Mouse (Mus musculus) stomach, postnatal 0 days (tissue): ENCODE measurements around the gene Osbpl8. TPM values are rescaled to one million over a fixed set of nuclear protein-coding genes. Genes with fewer than 3 reads are reported as not detected.

Experiments used
- ATAC-seq: fragments of 200-750 bp; cut with Nextera tagmentation; 2 replicates; pipeline ENCODE4 v1.8.0; 2017; ENCODE audit not compliant: low FRiP score, low TSS enrichment
- DNase-seq: peaks from one replicate; pipeline ENCODE4 v3.0.0-alpha.2; 2016; ENCODE audit warnings: low spot score
- H3K27ac ChIP-seq: fragments of 300-500 bp; sonication (generic); replicated peaks from 2 replicates; pipeline ENCODE4 v1.5.1; 2014; ENCODE audit warnings: mild to moderate bottlenecking, control low read depth
- H3K27me3 ChIP-seq: fragments of 300-500 bp; sonication (generic); 2 replicates; pipeline ENCODE4 v1.6.1; 2014; ENCODE audit warnings: low read length; ENCODE audit not compliant: control insufficient read depth, insufficient read depth
- H3K36me3 ChIP-seq: fragments of 300-500 bp; sonication (generic); 2 replicates; pipeline ENCODE4 v1.6.1; 2014; ENCODE audit warnings: low read length, mixed read lengths; ENCODE audit not compliant: control insufficient read depth, insufficient read depth
- H3K4me1 ChIP-seq: fragments of 300-500 bp; sonication (generic); replicated peaks from 2 replicates; pipeline ENCODE4 v1.6.1; 2014; ENCODE audit warnings: antibody characterized with exemption; ENCODE audit not compliant: control insufficient read depth, insufficient read depth
- H3K4me2 ChIP-seq: fragments of 300-500 bp; sonication (generic); replicated peaks from 2 replicates; pipeline ENCODE4 v1.6.1; 2014; ENCODE audit warnings: low read depth, mild to moderate bottlenecking, control low read depth, moderate library complexity
- H3K4me3 ChIP-seq: fragments of 300-500 bp; sonication (generic); 2 replicates; pipeline ENCODE4 v1.5.1; 2014; ENCODE audit warnings: low read depth, low read length, control low read depth
- H3K9ac ChIP-seq: fragments of 300-500 bp; sonication (generic); 2 replicates; pipeline ENCODE4 v1.6.1; 2014; ENCODE audit warnings: mild to moderate bottlenecking, low read length, control low read depth, mixed read lengths
- H3K9me3 ChIP-seq: fragments of 300-500 bp; sonication (generic); 2 replicates; pipeline ENCODE4 v1.6.1; 2016; ENCODE audit warnings: low read length; ENCODE audit not compliant: control insufficient read depth
- CTCF ChIP-seq: IDR thresholded peaks from 2 replicates; pipeline ENCODE4 v1.5.1; 2016; ENCODE audit warnings: antibody characterized with exemption, low read depth, mild to moderate bottlenecking, moderate library complexity
- EP300 ChIP-seq: optimal IDR thresholded peaks from 2 replicates; pipeline ENCODE3; 2016; ENCODE audit warnings: antibody characterized with exemption
- WGBS: fragments of 180-500 bp; shearing (Covaris S2); extraction: QIAGEN DNeasy Blood & Tissue Kit; methylation state at CpG from one replicate; pipeline ENCODE4 v1.1.7; 2014; 5-methylcytosine and 5-hydroxymethylcytosine counted together
- polyA plus RNA-seq: library from polyadenylated mRNA; unstranded; fragments of >200 nt; fragmentation: Nextera tagmentation; extraction: Ambion mirVana; gene quantifications from 2 replicates; pipeline ENCODE4 v1.2.1, GENCODE M21; 2015

The Osbpl8 gene
- polyA plus RNA-seq, 1 experiment from 2014 or later: 5.1 TPM

DNA sequence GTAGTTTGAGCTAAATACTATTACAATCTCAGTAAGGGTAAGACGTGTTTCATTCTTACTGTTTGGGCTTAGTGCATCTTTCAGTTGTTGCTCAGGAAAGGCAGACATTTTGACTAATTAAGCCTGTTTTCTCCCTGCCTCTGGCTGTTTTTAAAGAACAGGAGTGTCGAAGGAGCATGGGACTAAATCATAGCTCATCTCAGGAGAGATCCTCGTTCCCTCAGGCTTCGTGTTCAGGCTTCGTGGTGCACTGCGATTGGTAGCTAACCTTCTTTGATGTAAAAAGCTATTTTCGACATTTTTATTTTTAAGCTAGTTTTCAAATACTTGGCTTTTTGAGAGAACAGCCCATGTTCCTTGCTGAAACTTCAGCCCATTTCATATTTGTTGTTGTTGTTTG lies 78.1 kb downstream of the Osbpl8 start:
- ATAC-seq: no peak
- WGBS: 87% methylated on average over 7 of the region's 7 CpGs
- no peaks in the 10 kb centered on the region for H3K27me3 ChIP-seq
- no peak for TF ChIP-seq EP300
- no peak for TF ChIP-seq CTCF
- H3K4me2 ChIP-seq: no peak overlapping the region
- H3K4me3 ChIP-seq: no peak overlapping the region
- no peaks in the 10 kb centered on the region for H3K4me1 ChIP-seq
- H3K36me3 ChIP-seq: no peaks in the 10 kb centered on the region
- H3K9me3 ChIP-seq: no peaks in the 10 kb centered on the region
- no peak overlapping the region for H3K9ac ChIP-seq
- no peak overlapping the region for H3K27ac ChIP-seq
- no peak for DNase-seq

DNA sequence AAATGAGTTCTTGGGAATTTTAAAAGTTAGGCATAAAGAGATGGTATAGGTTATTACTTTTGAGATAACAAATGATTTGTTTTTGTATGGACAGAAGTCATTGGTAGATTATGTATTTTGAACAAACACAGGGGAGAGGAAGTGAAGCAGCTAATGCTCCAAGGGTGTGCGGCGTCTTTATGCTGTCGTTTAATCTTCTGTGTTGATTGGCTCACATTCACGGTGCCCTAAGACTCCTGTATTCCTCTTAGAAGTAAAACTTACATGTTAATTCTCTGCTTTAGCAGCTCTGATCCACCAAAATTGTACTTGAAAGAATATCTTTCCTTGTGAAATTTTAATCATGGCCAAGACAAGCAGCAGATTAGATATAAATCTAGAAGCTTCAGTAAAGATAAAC lies 83.1 kb downstream of the Osbpl8 start:
- Histone ChIP-seq H3K9me3 (no peaks in the 10 kb centered on the region), H3K4me3 (no peak overlapping the region), H3K4me2 (no peak overlapping the region), H3K27ac (no peak overlapping the region), H3K27me3 (no peaks in the 10 kb centered on the region), H3K4me1 (no peaks in the 10 kb centered on the region), H3K36me3 (no peaks in the 10 kb centered on the region), H3K9ac (no peak overlapping the region)
- WGBS: 55% methylated on average over 4 of the region's 4 CpGs
- DNase-seq: no peak
- ATAC-seq: no peak
- TF ChIP-seq EP300 (no peak), CTCF (no peak)

- DNase-seq: no peak
- Histone ChIP-seq H3K9me3 (no peaks in the 10 kb centered on the region), H3K4me2 (no peak overlapping the region), H3K27me3 (no peaks in the 10 kb centered on the region), H3K27ac (no peak overlapping the region), H3K4me1 (no peaks in the 10 kb centered on the region), H3K9ac (no peak overlapping the region), H3K36me3 (no peaks in the 10 kb centered on the region), H3K4me3 (no peak overlapping the region)
- WGBS: 55% methylated on average over 6 of the region's 6 CpGs
- no peak for ATAC-seq
- no peak for TF ChIP-seq CTCF
- no peak for TF ChIP-seq EP300
Observed at GRCm38 (mm10) chr10:111248177-111248576, 83.6 kb downstream of the Osbpl8 start.

DNA sequence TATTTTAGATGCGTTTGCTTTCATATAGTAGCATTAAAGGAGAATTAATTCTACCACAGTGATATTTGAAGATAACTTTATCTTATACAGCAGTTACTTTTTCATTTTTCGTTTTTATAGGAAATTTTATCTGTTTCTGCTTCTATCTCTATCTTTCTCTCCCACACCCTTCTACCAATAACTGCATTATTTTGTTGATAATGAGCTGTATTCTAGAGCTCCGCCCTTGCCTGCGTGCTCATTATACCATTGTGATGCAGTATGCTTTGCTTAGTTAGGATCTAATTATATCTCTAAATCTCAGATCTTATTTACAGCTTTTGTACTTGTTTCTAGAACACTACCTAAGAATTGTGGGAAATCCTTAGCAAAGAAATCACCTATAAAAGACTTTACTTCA lies 85.6 kb downstream of the Osbpl8 start:
- whole genome bisulfite sequencing: 76% methylated on average over 4 of the region's 4 CpGs
- no peaks in the 10 kb centered on the region for H3K9me3 ChIP-seq
- no peaks in the 10 kb centered on the region for H3K27me3 ChIP-seq
- TF ChIP-seq EP300 (no peak), CTCF (no peak)
- H3K36me3 ChIP-seq: no peaks in the 10 kb centered on the region
- no peak overlapping the region for H3K27ac ChIP-seq
- H3K9ac ChIP-seq: no peak overlapping the region
- no peak for ATAC-seq
- DNase-seq: no peak
- no peak overlapping the region for H3K4me2 ChIP-seq
- no peaks in the 10 kb centered on the region for H3K4me1 ChIP-seq
- no peak overlapping the region for H3K4me3 ChIP-seq

GRCm38 (mm10) chr10:111251666-111252065 lies 87.1 kb downstream of the Osbpl8 start:
- no peak overlapping the region for H3K4me3 ChIP-seq
- 82% methylated on average over 5 of the region's 5 CpGs for WGBS
- no peak overlapping the region for H3K9ac ChIP-seq
- H3K27ac ChIP-seq: no peak overlapping the region
- no peak for TF ChIP-seq CTCF
- no peak for TF ChIP-seq EP300
- no peak overlapping the region for H3K4me2 ChIP-seq
- no peaks in the 10 kb centered on the region for H3K9me3 ChIP-seq
- no peaks in the 10 kb centered on the region for H3K4me1 ChIP-seq
- no peaks in the 10 kb centered on the region for H3K36me3 ChIP-seq
- DNase-seq (no peak), ATAC-seq (no peak)
- no peaks in the 10 kb centered on the region for H3K27me3 ChIP-seq

DNA sequence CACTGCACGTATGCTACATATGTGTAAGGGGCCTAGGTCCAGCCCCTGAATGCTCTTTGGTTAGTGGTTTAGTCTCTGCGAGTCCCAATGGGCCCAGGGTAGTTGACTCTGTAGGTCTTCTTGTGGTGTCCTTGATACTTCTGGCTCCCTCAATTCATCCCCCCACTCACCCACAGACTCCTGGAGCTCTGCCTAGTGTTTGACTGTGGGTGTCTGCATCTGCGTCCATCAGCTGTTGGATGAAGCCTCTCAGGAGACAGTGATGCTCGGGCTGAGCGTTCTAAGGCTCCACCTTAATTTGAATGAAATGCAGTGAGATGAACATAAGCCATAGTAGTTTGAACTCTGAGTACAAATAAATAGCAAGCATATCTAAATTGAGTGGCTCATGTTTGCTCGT lies 90.7 kb downstream of the Osbpl8 start:
- Histone ChIP-seq H3K4me2 (no peak overlapping the region), H3K27me3 (no peaks in the 10 kb centered on the region), H3K36me3 (no peaks in the 10 kb centered on the region), H3K9ac (no peak overlapping the region), H3K27ac (no peak overlapping the region), H3K4me1 (no peaks in the 10 kb centered on the region), H3K4me3 (no peak overlapping the region), H3K9me3 (no peaks in the 10 kb centered on the region)
- 96% methylated on average over 6 of the region's 6 CpGs for WGBS
- DNase-seq (no peak), ATAC-seq (no peak)
- TF ChIP-seq EP300 (no peak), CTCF (no peak)
